Mouse (Mus musculus) megakaryocyte, embryonic 14.5 days (primary cell): ENCODE results near the gene Zfp574.

Experiments
- FLI1 ChIP-seq: IDR thresholded peaks from 2 replicates; pipeline ENCODE4 v1.6.1; 2012; ENCODE audit warnings: low read length, inconsistent platforms, mixed read lengths
- GATA1 ChIP-seq: IDR thresholded peaks from 3 replicates; pipeline ENCODE4 v1.6.1; 2012; ENCODE audit warnings: mixed read lengths, low read length, inconsistent platforms, borderline replicate concordance

DNA sequence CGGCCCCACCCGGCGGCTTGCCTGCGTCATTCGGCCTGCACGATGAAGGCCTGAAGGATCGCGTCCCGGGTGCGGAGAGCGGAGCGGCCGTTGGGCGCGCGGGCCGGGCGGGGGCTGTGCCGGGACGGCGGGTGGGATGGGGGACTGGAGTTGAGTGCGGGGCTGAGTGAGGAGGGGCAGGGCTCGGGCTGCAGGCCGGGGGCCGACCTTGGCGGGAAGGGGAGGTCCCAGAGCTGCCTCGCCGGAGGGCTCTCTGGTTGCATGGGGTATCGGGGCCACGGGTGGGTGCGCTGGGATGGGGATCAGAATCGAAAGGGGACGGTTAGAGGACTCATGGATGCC is 5.0 kb downstream of the Zfp574 start:
- TF ChIP-seq FLI1 (no peak), GATA1 (no peak)
